ENCODE assay signal across 20 mouse cellular contexts in genomic region chr10:51970113-51970512, GRCm38 (mm10). TPM values are rescaled to one million over a fixed set of nuclear protein-coding genes. Genes with fewer than 3 reads are reported as not detected.
DNase-seq lines count a peak whose midpoint lies in the region; ATAC-seq and TF ChIP-seq lines count a peak whose summit lies in the region.
"Had no signal": no experiment of that assay in that cellular context is flagged by ENCODE, and none has a peak within 500 bp of the region (broad histone marks: within the 10 kb centered on the region; RNA-seq: fewer than 3 reads in every experiment).

No protein-coding gene starts in this region.

- H3K79me2 ChIP-seq in heart, adult 2 months (replicated peaks; ENCODE audit: control insufficient read depth, insufficient read depth, low read length) = no peaks in the 10 kb centered on the region

- no peak overlapping the region for H3K9ac ChIP-seq in heart, adult 2 months (ENCODE audit: low read depth, low read length)
- no peak overlapping the region for H3K9ac ChIP-seq in midbrain, embryonic 11.5 days (ENCODE audit: low read length)
- H3K9ac ChIP-seq in midbrain, postnatal 0 days (replicated peaks; ENCODE audit: low read length, poor library complexity, severe bottlenecking) = no peak overlapping the region
- no peak overlapping the region for H3K9ac ChIP-seq in heart, embryonic 16.5 days (ENCODE audit: low read length)
- no peak overlapping the region for H3K9ac ChIP-seq in limb, embryonic 15.5 days
- H3K9ac ChIP-seq: forebrain, postnatal 0 days; liver, embryonic 15.5 days had no signal

- H3K4me1 ChIP-seq in heart, adult 2 months (ENCODE audit: control insufficient read depth, insufficient read depth, low read length) = no peaks in the 10 kb centered on the region
- H3K4me1 ChIP-seq in midbrain, embryonic 11.5 days (ENCODE audit: control insufficient read depth, insufficient read depth, low read length) = no peaks in the 10 kb centered on the region
- no peaks in the 10 kb centered on the region for H3K4me1 ChIP-seq in midbrain, postnatal 0 days (ENCODE audit: insufficient read depth, low read length)
- no peaks in the 10 kb centered on the region for H3K4me1 ChIP-seq in heart, embryonic 16.5 days (ENCODE audit: control insufficient read depth, insufficient read depth, low read length)
- H3K4me1 ChIP-seq in limb, embryonic 15.5 days = no peaks in the 10 kb centered on the region
- H3K4me1 ChIP-seq: liver, embryonic 15.5 days had no signal

- H3K9me3 ChIP-seq in midbrain, embryonic 11.5 days (ENCODE audit: control insufficient read depth, low read length) = no peaks in the 10 kb centered on the region
- H3K9me3 ChIP-seq in midbrain, postnatal 0 days (ENCODE audit: low read length) = no peaks in the 10 kb centered on the region
- no peaks in the 10 kb centered on the region for H3K9me3 ChIP-seq in heart, embryonic 16.5 days (replicated peaks; ENCODE audit: control insufficient read depth, low read length)
- no peaks in the 10 kb centered on the region for H3K9me3 ChIP-seq in limb, embryonic 15.5 days
- H3K9me3 ChIP-seq: liver, embryonic 15.5 days had no signal

- intact Hi-C loops in heart, adult 2 months (cut with DNase I) = no loop called here
- intact Hi-C loops in heart, postnatal 25 days (cut with DNase I) = no loop called here

- DNase-seq in heart, adult 2 months = peak in 1 of 2 experiments; percentile 33
- DNase-seq in heart, postnatal 25 days (ENCODE audit: low spot score) = no peak
- no peak for DNase-seq in midbrain, embryonic 11.5 days (ENCODE audit: low spot score, missing footprints)
- DNase-seq in midbrain, postnatal 0 days (ENCODE audit: low spot score) = no peak
- no peak for DNase-seq in cerebellum, postnatal 36 days
- DNase-seq: adrenal gland, postnatal 10 days; cerebellum, adult 8-10 months; embryo, embryonic 11 days; forebrain, postnatal 0 days; kidney, adult 18-20 months; kidney, postnatal 36 days; left cerebral cortex, postnatal 4 days; lung, postnatal 36 days; midbrain, embryonic 14.5 days; right cerebral cortex, postnatal 25 days; thymus, adult 18-20 months had no signal

- 49% methylated on average over 9 of the region's 9 CpGs for WGBS in heart, adult 2 months
- 77% methylated on average over 9 of the region's 9 CpGs for WGBS in midbrain, embryonic 11.5 days
- 64% methylated on average over 9 of the region's 9 CpGs for WGBS in midbrain, postnatal 0 days
- WGBS in heart, embryonic 16.5 days = 46% methylated on average over 9 of the region's 9 CpGs
- WGBS in limb, embryonic 15.5 days = 61% methylated on average over 9 of the region's 9 CpGs

- no peak overlapping the region for H3K27ac ChIP-seq in heart, adult 2 months
- H3K27ac ChIP-seq in midbrain, embryonic 11.5 days (ENCODE audit: low read depth, low read length) = no peak overlapping the region
- no peak overlapping the region for H3K27ac ChIP-seq in midbrain, postnatal 0 days (ENCODE audit: low read depth, low read length)
- H3K27ac ChIP-seq in heart, embryonic 16.5 days (ENCODE audit: low read length) = no peak overlapping the region
- no peak overlapping the region for H3K27ac ChIP-seq in limb, embryonic 15.5 days
- H3K27ac ChIP-seq: hindbrain, postnatal 0 days; liver, embryonic 15.5 days had no signal

- H3K4me2 ChIP-seq in midbrain, embryonic 11.5 days = no peak overlapping the region
- no peak overlapping the region for H3K4me2 ChIP-seq in midbrain, postnatal 0 days (ENCODE audit: low read depth, low read length, poor library complexity, severe bottlenecking)
- no peak overlapping the region for H3K4me2 ChIP-seq in heart, embryonic 16.5 days (ENCODE audit: low read depth, low read length)
- no peak overlapping the region for H3K4me2 ChIP-seq in limb, embryonic 15.5 days
- H3K4me2 ChIP-seq: liver, embryonic 15.5 days had no signal

- no peak for TF ChIP-seq CTCF in heart, adult 2 months (IDR thresholded peaks at IDR 0.05)
- TF ChIP-seq CTCF in midbrain, postnatal 0 days (IDR thresholded peaks at IDR 0.05) = no peak

- TF ChIP-seq POLR2A in heart, adult 2 months (IDR thresholded peaks at IDR 0.05; ENCODE audit: insufficient read depth, low read depth, low read length) = no peak

- 0 out of 2 replicates have a peak, but pooled peaks have one; percentile 14 for TF ChIP-seq EP300 in heart, adult 2 months (IDR thresholded peaks at IDR 0.05; ENCODE audit: insufficient read depth, low read depth, low read length)

- H3K27me3 ChIP-seq in heart, adult 2 months (ENCODE audit: control insufficient read depth, insufficient read depth, low read length) = no peaks in the 10 kb centered on the region
- no peaks in the 10 kb centered on the region for H3K27me3 ChIP-seq in midbrain, embryonic 11.5 days (ENCODE audit: control insufficient read depth, insufficient read depth, low read length)
- no peaks in the 10 kb centered on the region for H3K27me3 ChIP-seq in midbrain, postnatal 0 days (ENCODE audit: insufficient read depth, low read length)
- no peaks in the 10 kb centered on the region for H3K27me3 ChIP-seq in heart, embryonic 16.5 days (ENCODE audit: control insufficient read depth, insufficient read depth, low read length)
- H3K27me3 ChIP-seq in limb, embryonic 15.5 days = no peaks in the 10 kb centered on the region
- H3K27me3 ChIP-seq: liver, embryonic 15.5 days had no signal

- peak; percentile 59; the same call in 1 of the 2 replicates for ATAC-seq in midbrain, embryonic 11.5 days (ENCODE audit: low FRiP score)
- no peak for ATAC-seq in midbrain, postnatal 0 days (ENCODE audit: low FRiP score)
- ATAC-seq in heart, embryonic 16.5 days (replicated peaks; ENCODE audit: extremely low read depth, insufficient read depth, low FRiP score) = peak; percentile 78
- ATAC-seq in limb, embryonic 15.5 days (ENCODE audit: insufficient number of reproducible peaks, low FRiP score, low TSS enrichment, low read depth) = peak; percentile 72; the same call in 1 of the 2 replicates
- ATAC-seq: forebrain, postnatal 0 days; hindbrain, postnatal 0 days had no signal

- H3K4me3 ChIP-seq in heart, adult 2 months = no peak overlapping the region
- H3K4me3 ChIP-seq in midbrain, embryonic 11.5 days (ENCODE audit: low read depth, low read length) = no peak overlapping the region
- H3K4me3 ChIP-seq in midbrain, postnatal 0 days (ENCODE audit: low read depth, low read length) = no peak overlapping the region
- no peak overlapping the region for H3K4me3 ChIP-seq in heart, embryonic 16.5 days (ENCODE audit: low read length)
- no peak overlapping the region for H3K4me3 ChIP-seq in limb, embryonic 15.5 days
- H3K4me3 ChIP-seq: liver, embryonic 15.5 days had no signal

- no peaks in the 10 kb centered on the region for H3K36me3 ChIP-seq in heart, adult 2 months (ENCODE audit: control insufficient read depth, insufficient read depth, low read length)
- no peaks in the 10 kb centered on the region for H3K36me3 ChIP-seq in midbrain, embryonic 11.5 days (ENCODE audit: control insufficient read depth, insufficient read depth, low read length)
- H3K36me3 ChIP-seq in midbrain, postnatal 0 days (ENCODE audit: insufficient read depth, low read length) = no peaks in the 10 kb centered on the region
- no peaks in the 10 kb centered on the region for H3K36me3 ChIP-seq in heart, embryonic 16.5 days (ENCODE audit: control insufficient read depth, insufficient read depth)
- H3K36me3 ChIP-seq in limb, embryonic 15.5 days = no peaks in the 10 kb centered on the region
- H3K36me3 ChIP-seq: liver, embryonic 15.5 days had no signal

RNA-seq across cellular contexts. Expression of gene Vgll2, which starts 52.2 kb away (rescaled TPM):
- total RNA-seq in heart, adult 2 months (2021) = under 1 TPM; 0.39 to 0.41 TPM
- 0.10 and 0.18 TPM in 2 replicates for polyA plus RNA-seq in heart, adult 2 months (2012; rRNA removed)
- not detected for total RNA-seq in heart, postnatal 25 days (2021)
- polyA plus RNA-seq in midbrain, embryonic 11.5 days (2014; fragmentation: Nextera tagmentation; extraction: Ambion mirVana) = 0.15 and 0.27 TPM in 2 replicates
- not detected in 2 replicates for total RNA-seq in midbrain, postnatal 0 days (2014; rRNA removed)
- polyA plus RNA-seq in midbrain, postnatal 0 days (2015; fragmentation: Nextera tagmentation; extraction: Ambion mirVana) = 3.4 and 3.7 TPM in 2 replicates
- 0.17 and 0.35 TPM in 2 replicates for polyA plus RNA-seq in heart, embryonic 16.5 days (2015; fragmentation: Nextera tagmentation; extraction: Ambion mirVana)
- polyA plus RNA-seq in limb, embryonic 15.5 days (2015; fragmentation: Nextera tagmentation; extraction: Ambion mirVana) = 24.2 and 46.2 TPM in 2 replicates
- total RNA-seq: hindbrain, postnatal 0 days; left cerebral cortex, postnatal 4 days had no signal
- polyA plus RNA-seq: midbrain, embryonic 14.5 days had no signal
